Mouse (Mus musculus) liver, embryonic 14.5 days (tissue): ENCODE results near the gene Ccdc106. TPM values are rescaled to one million over a fixed set of nuclear protein-coding genes. Genes with fewer than 3 reads are reported as not detected.
A peak's percentile ranks its signal among the peaks of the same experiment; 100 is the strongest.
"Not testable (repeated sequence)": the region's sequence is repeated elsewhere in the genome, so short reads cannot be mapped to it uniquely, and the experiment has no call there.

Source experiments
- ATAC-seq: fragments of 200-750 bp; cut with Nextera tagmentation; 2 replicates; pipeline ENCODE4 v1.8.0; 2017; ENCODE audit warnings: moderate number of reproducible peaks, mild to moderate bottlenecking, moderate library complexity; ENCODE audit not compliant: insufficient read depth
- DNase-seq, 3 experiments: peaks; one replicate each; pipeline ENCODE4 v3.0.0-alpha.2; 2012 to 2013; ENCODE audit warnings: low read depth in 3 of 3, low spot score in 3 of 3
- H3K27ac ChIP-seq: fragments of 300-500 bp; sonication (generic); 2 replicates; pipeline ENCODE4 v1.5.1; 2014; ENCODE audit warnings: moderate library complexity, mild to moderate bottlenecking, control low read depth, inconsistent platforms
- H3K27me3 ChIP-seq: fragments of 300-500 bp; sonication (generic); 2 replicates; pipeline ENCODE4 v1.6.1; 2014; ENCODE audit warnings: mild to moderate bottlenecking, low read length, moderate library complexity; ENCODE audit not compliant: control insufficient read depth, insufficient read depth
- H3K36me3 ChIP-seq: fragments of 300-500 bp; sonication (generic); replicated peaks from 2 replicates; pipeline ENCODE4 v1.6.1; 2014; ENCODE audit warnings: low read depth; ENCODE audit not compliant: control insufficient read depth, insufficient read depth
- H3K4me1 ChIP-seq, 2 experiments: fragments of 200-500 bp in 1 of 2; fragments of 300-500 bp in 1 of 2; sonication (generic) in 1 of 2; replicated peaks; 2 replicates each; pipeline ENCODE4 v1.6.1; 2012 to 2014; ENCODE audit warnings: antibody characterized with exemption in 1 of 2, inconsistent platforms in 1 of 2, low read length in 1 of 2; ENCODE audit not compliant: control insufficient read depth in 2 of 2, insufficient read depth in 2 of 2
- H3K4me2 ChIP-seq: fragments of 300-500 bp; sonication (generic); 2 replicates; pipeline ENCODE4 v1.6.1; 2014; ENCODE audit warnings: low read depth, mild to moderate bottlenecking, control low read depth, moderate library complexity
- H3K4me3 ChIP-seq, 2 experiments: fragments of 200-500 bp in 1 of 2; fragments of 300-500 bp in 1 of 2; sonication (generic) in 1 of 2; 2 replicates each; pipeline ENCODE4 v1.5.1; 2012 to 2014; ENCODE audit warnings: low read depth in 2 of 2, low read length in 2 of 2, mild to moderate bottlenecking in 2 of 2, control low read depth in 1 of 2, inconsistent platforms in 1 of 2, moderate library complexity in 1 of 2; ENCODE audit not compliant: insufficient read depth in 1 of 2
- H3K9ac ChIP-seq: fragments of 300-500 bp; sonication (generic); replicated peaks from 2 replicates; pipeline ENCODE4 v1.6.1; 2014; ENCODE audit warnings: mild to moderate bottlenecking, control low read depth, moderate library complexity
- H3K9me3 ChIP-seq: fragments of 300-500 bp; sonication (generic); 2 replicates; pipeline ENCODE4 v1.6.1; 2016; ENCODE audit warnings: low read length, mixed read lengths; ENCODE audit not compliant: control insufficient read depth
- CTCF ChIP-seq: IDR thresholded peaks from 2 replicates; pipeline ENCODE4 v1.5.1; 2016; ENCODE audit warnings: antibody characterized with exemption, low read depth, control low read depth
- EP300 ChIP-seq: IDR thresholded peaks from 2 replicates; pipeline ENCODE4 v1.6.1; 2016; ENCODE audit warnings: antibody characterized with exemption, low read depth
- WGBS: fragments of 180-500 bp; shearing (Covaris S2); extraction: QIAGEN DNeasy Blood & Tissue Kit; methylation state at CpG from one replicate; pipeline ENCODE4 v1.1.7; 2014; ENCODE audit not compliant: insufficient replicate concordance; 5-methylcytosine and 5-hydroxymethylcytosine counted together
- polyA plus RNA-seq, 2 experiments: library from polyadenylated mRNA; depleted of rRNA in 1 of 2; stranded (reverse) in 1 of 2; unstranded in 1 of 2; fragments of >200 nt; fragmentation: Nextera tagmentation in 1 of 2; extraction: Ambion mirVana in 1 of 2; gene quantifications; 2 replicates each; pipeline versions ENCODE4 v1.2.1 to v1.2.3; 2012 to 2014

Gene Ccdc106
- polyA plus RNA-seq, 2 experiments = 0.24 to 0.64 TPM

GRCm38 (mm10) chr7:4996003-4996895 lies 24.1 kb upstream of the Ccdc106 start, which contains the start of gene Zfp579:
Gene Zfp579 (minus strand): TSS chr7:4996158.
- TF ChIP-seq EP300 (no peak), CTCF (no peak)
- H3K27me3 ChIP-seq = peaks cover 20% of the 10 kb centered on the region
- peak within 1 kb of the TSS; percentile 54 for H3K4me2 ChIP-seq
- 0 out of 2 replicates have a peak within 1 kb of the TSS, but pooled peaks have one; percentile 20 for H3K9ac ChIP-seq
- no peaks in the 10 kb centered on the region for H3K9me3 ChIP-seq
- H3K4me1 ChIP-seq = no peaks in the 10 kb centered on the region
- peak; percentile 64 for ATAC-seq
- H3K4me3 ChIP-seq = peak within 1 kb of the TSS; percentile 54 to 55
- peak in 2 of 3 experiments; percentile 31 to 33 for DNase-seq
- H3K36me3 ChIP-seq = no peaks in the 10 kb centered on the region
- WGBS = 5% methylated on average over 23 of the region's 26 CpGs
- no peak within 1 kb of the TSS for H3K27ac ChIP-seq

- DNase-seq (no peak), ATAC-seq (no peak)
- Histone ChIP-seq H3K9me3 (no peaks in the 10 kb centered on the region), H3K36me3 (no peaks in the 10 kb centered on the region), H3K4me1 (no peaks in the 10 kb centered on the region), H3K9ac (no peak overlapping the region), H3K4me3 (no peak overlapping the region), H3K4me2 (no peak overlapping the region), H3K27ac (no peak overlapping the region), H3K27me3 (peaks cover 20% of the 10 kb centered on the region)
- WGBS = 59% methylated on average over 6 of the region's 8 CpGs
- TF ChIP-seq CTCF (no peak), EP300 (no peak)
These were observed 23.4 kb upstream of the Ccdc106 start for GRCm38 (mm10) chr7:4996934-4997333.

DNA sequence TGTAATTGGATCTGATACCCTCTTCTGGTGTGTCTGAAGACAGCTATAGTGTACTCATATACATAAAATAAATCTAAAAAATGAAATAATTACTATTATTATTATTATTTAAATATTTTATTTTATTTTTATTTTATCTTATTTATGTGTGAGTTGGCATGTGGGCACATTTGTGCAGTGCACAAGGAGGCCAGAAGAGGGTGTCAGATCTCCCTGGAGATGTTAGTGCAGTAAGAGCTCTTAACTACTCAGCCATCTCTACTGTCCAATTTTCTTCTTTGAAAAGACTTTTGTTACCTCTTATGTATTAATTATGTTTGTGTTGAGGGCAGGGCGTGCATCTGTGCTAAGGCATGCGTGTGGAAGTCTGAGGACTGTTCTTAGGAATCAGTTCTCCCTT lies 20.5 kb upstream of the Ccdc106 start:
- WGBS = 30% methylated on average over 2 of the region's 2 CpGs
- TF ChIP-seq EP300 = no peak
- peak; percentile 49 for TF ChIP-seq CTCF
- Histone ChIP-seq H3K36me3 (no peaks in the 10 kb centered on the region), H3K9ac (no peak overlapping the region), H3K4me1 (no peaks in the 10 kb centered on the region), H3K4me3 (no peak overlapping the region), H3K4me2 (no peak overlapping the region), H3K9me3 (no peaks in the 10 kb centered on the region), H3K27me3 (peaks cover 4% of the 10 kb centered on the region; the same call in 1 of the 2 replicates), H3K27ac (no peak overlapping the region)
- no peak for ATAC-seq
- no peak for DNase-seq

- H3K9ac ChIP-seq, H3K4me3 ChIP-seq, H3K4me2 ChIP-seq, H3K4me1 ChIP-seq, H3K9me3 ChIP-seq, ATAC-seq, H3K36me3 ChIP-seq, H3K27me3 ChIP-seq, H3K27ac ChIP-seq, DNase-seq: not testable (repeated sequence)
- 64% methylated on average over 8 of the region's 8 CpGs for WGBS
These were observed 17.5 kb upstream of the Ccdc106 start for GRCm38 (mm10) chr7:5002876-5003275.

GRCm38 (mm10) chr7:5008229-5008628 lies 12.1 kb upstream of the Ccdc106 start:
- no peak overlapping the region for H3K4me2 ChIP-seq
- no peaks in the 10 kb centered on the region for H3K9me3 ChIP-seq
- no peak overlapping the region for H3K27ac ChIP-seq
- WGBS = 88% methylated on average over 26 of the region's 26 CpGs
- ATAC-seq = no peak
- no peak overlapping the region for H3K4me3 ChIP-seq
- peak; percentile 30; the same call in 1 of the 2 replicates for TF ChIP-seq CTCF
- no peak for TF ChIP-seq EP300
- H3K9ac ChIP-seq = no peak overlapping the region
- H3K27me3 ChIP-seq = no peaks in the 10 kb centered on the region
- H3K4me1 ChIP-seq = peaks cover 2% of the 10 kb centered on the region in 2 experiments; a peak in 3 of 4 replicates
- H3K36me3 ChIP-seq = peaks cover 52% of the 10 kb centered on the region
- no peak for DNase-seq
